10 mouse cellular contexts compared by ENCODE assay signal in genomic region chr5:8356885-8357651, GRCm38 (mm10). TPM values are rescaled to one million over a fixed set of nuclear protein-coding genes. Genes with fewer than 3 reads are reported as not detected.
DNase-seq lines count a peak whose midpoint lies in the region; ATAC-seq lines count a peak whose summit lies in the region.
"Had no signal": no experiment of that assay in that cellular context is flagged by ENCODE, and none has a peak within 500 bp of the region (broad histone marks: within the 10 kb centered on the region; RNA-seq: fewer than 3 reads in every experiment).

No protein-coding gene starts in this region.

- H3K4me2 ChIP-seq in midbrain, embryonic 16.5 days (ENCODE audit: low read length), result 0 out of 2 replicates have a peak overlapping the region, but pooled peaks have one; percentile 1
- H3K4me2 ChIP-seq: liver, embryonic 13.5 days had no signal

- peak; percentile 62; the same call in 1 of the 2 replicates for ATAC-seq in midbrain, embryonic 16.5 days

- DNase-seq in kidney, adult 9 months, result peak; percentile 29
- no peak for DNase-seq in kidney, adult 18-20 months
- peak; percentile 25 to 51 for DNase-seq in heart, adult 9 months (ENCODE audit: low spot score in 2 of 2)
- peak; percentile 20 to 53 for DNase-seq in kidney, postnatal 25 days
- DNase-seq in retina, postnatal 1 day, result no peak
- DNase-seq in yolk sac, embryonic 10.5 days (ENCODE audit: low spot score), result no peak
- DNase-seq in right cerebral cortex, postnatal 4 days, result no peak
- DNase-seq: liver, embryonic 13.5 days had no signal

- H3K4me1 ChIP-seq in midbrain, embryonic 16.5 days (ENCODE audit: control insufficient read depth, insufficient read depth, low read length), result peaks cover 12% of the 10 kb centered on the region
- H3K4me1 ChIP-seq: liver, embryonic 13.5 days had no signal

- no peaks in the 10 kb centered on the region for H3K27me3 ChIP-seq in midbrain, embryonic 16.5 days (ENCODE audit: control insufficient read depth, insufficient read depth, low read depth, low read length)
- H3K27me3 ChIP-seq: liver, embryonic 13.5 days had no signal

- WGBS in midbrain, embryonic 16.5 days, result 54% methylated on average over 13 of the region's 13 CpGs

- no peak overlapping the region for H3K9ac ChIP-seq in midbrain, embryonic 16.5 days (ENCODE audit: low read depth, low read length)
- H3K9ac ChIP-seq: liver, embryonic 13.5 days had no signal

- H3K9me3 ChIP-seq in midbrain, embryonic 16.5 days (replicated peaks; ENCODE audit: control insufficient read depth, low read length, poor library complexity, severe bottlenecking), result no peaks in the 10 kb centered on the region
- H3K9me3 ChIP-seq: liver, embryonic 13.5 days had no signal

- peaks cover 7% of the 10 kb centered on the region; the same call in 1 of the 2 replicates for H3K36me3 ChIP-seq in midbrain, embryonic 16.5 days (ENCODE audit: control insufficient read depth, insufficient read depth, low read length)
- H3K36me3 ChIP-seq: liver, embryonic 13.5 days had no signal

- no peak overlapping the region for H3K4me3 ChIP-seq in midbrain, embryonic 16.5 days (ENCODE audit: low read depth, low read length)
- H3K4me3 ChIP-seq: erythroblast, embryonic 14.5 days; liver, embryonic 13.5 days had no signal

- peak overlapping the region; percentile 28; the same call in 1 of the 2 replicates for H3K27ac ChIP-seq in midbrain, embryonic 16.5 days (ENCODE audit: low read length)
- H3K27ac ChIP-seq: liver, embryonic 13.5 days had no signal

RNA-seq across cellular contexts. Expression of gene Adam22, which starts 10.9 kb away (rescaled TPM):
- 49.5 and 51.1 TPM in 2 replicates for polyA plus RNA-seq in midbrain, embryonic 16.5 days (2015; fragmentation: Nextera tagmentation; extraction: Ambion mirVana)
- polyA plus RNA-seq: erythroblast, embryonic 14.5 days had no signal

Comparison
In these comparisons a context has a peak if more than half of its experiments do, and no peak if none do; other contexts are left out.
1. DNase-seq: peak in kidney, adult 9 months (single experiment), heart, adult 9 months (2 of 2) and kidney, postnatal 25 days (2 of 2); none in kidney, adult 18-20 months (single experiment), retina, postnatal 1 day (single experiment), yolk sac, embryonic 10.5 days (single experiment) and right cerebral cortex, postnatal 4 days (single experiment).